Mouse (Mus musculus) spleen, adult 2 months (tissue): Measurements from ENCODE around the gene Cep135.

Experiments
- CTCF ChIP-seq: fragments of 200-500 bp; IDR thresholded peaks from 2 replicates; pipeline ENCODE4 v1.5.1; 2011; ENCODE audit warnings: mild to moderate bottlenecking, inconsistent platforms; ENCODE audit not compliant: insufficient read depth, insufficient read length, insufficient replicate concordance; ENCODE audit errors: extremely low read depth
- POLR2A ChIP-seq: fragments of 200-500 bp; IDR thresholded peaks from 2 replicates; pipeline ENCODE4 v1.6.1; 2011; ENCODE audit warnings: low read depth, low read length, inconsistent platforms

DNA sequence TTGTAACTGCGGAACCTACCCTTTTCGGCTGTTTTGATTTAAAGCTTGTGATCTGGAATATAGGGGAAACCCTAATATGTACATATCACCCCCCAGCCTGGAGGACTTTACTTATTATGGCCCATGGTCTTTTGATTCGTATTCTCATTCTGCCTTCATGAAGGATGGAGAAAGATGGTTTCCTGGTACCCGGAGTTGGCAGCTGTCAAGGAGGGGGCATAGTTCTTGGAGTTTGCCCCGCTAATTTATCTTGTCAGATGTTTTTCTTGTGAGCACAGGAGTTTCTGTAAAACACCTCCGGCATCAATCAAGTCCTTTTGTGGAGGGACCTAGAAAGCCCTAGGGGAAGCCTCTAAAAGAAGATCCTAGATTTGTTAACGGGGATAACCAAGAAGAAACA is 813 bp downstream of the Cep135 start:
- no peak for TF ChIP-seq CTCF
- TF ChIP-seq POLR2A: no peak
